Mouse (Mus musculus): ENCODE measurements around the gene Fam47e. TPM values are rescaled to one million over a fixed set of nuclear protein-coding genes. Genes with fewer than 3 reads are reported as not detected.

The Fam47e gene
- polyA plus RNA-seq, 1 experiment from 2014 or later, result not detected

- 88% methylated on average over 4 of the region's 4 CpGs for WGBS
- no peak for ATAC-seq (ENCODE audit: low FRiP score)
- H3K4me3 ChIP-seq (ENCODE audit: low read depth, low read length), result no peak overlapping the region
These were observed 57.9 kb downstream of the Fam47e start for GRCm38 (mm10) chr5:92612756-92613155.

GRCm38 (mm10) chr5:92621883-92622282, 67.0 kb downstream of the Fam47e start:
- ATAC-seq (ENCODE audit: low FRiP score), result no peak
- WGBS, result 83% methylated on average over 5 of the region's 5 CpGs
- no peaks in the 10 kb centered on the region for H3K4me1 ChIP-seq (replicated peaks; ENCODE audit: control insufficient read depth, insufficient read depth, low read length)

More at GRCm38 (mm10) chr5:92612756-92613155, 57.9 kb downstream of the Fam47e start:
- H3K9me3 ChIP-seq (ENCODE audit: control insufficient read depth, low read length), result no peaks in the 10 kb centered on the region
- H3K36me3 ChIP-seq (ENCODE audit: control insufficient read depth, insufficient read depth, low read length), result no peaks in the 10 kb centered on the region
- no peaks in the 10 kb centered on the region for H3K4me1 ChIP-seq (replicated peaks; ENCODE audit: control insufficient read depth, insufficient read depth, low read length)
- H3K9ac ChIP-seq (ENCODE audit: low read depth, low read length), result no peak overlapping the region
- H3K27ac ChIP-seq (ENCODE audit: low read depth, low read length), result no peak overlapping the region
- no peaks in the 10 kb centered on the region for H3K27me3 ChIP-seq (ENCODE audit: control insufficient read depth, insufficient read depth, low read length)
- H3K4me2 ChIP-seq (replicated peaks; ENCODE audit: low read depth, low read length), result no peak overlapping the region
- DNase-seq (ENCODE audit: low spot score), result no peak

GRCm38 (mm10) chr5:92627896-92628295, 73.0 kb downstream of the Fam47e start:
- Histone ChIP-seq H3K27me3 (ENCODE audit: control insufficient read depth, insufficient read depth, low read length) (no peaks in the 10 kb centered on the region), H3K4me3 (ENCODE audit: low read depth, low read length) (no peak overlapping the region), H3K27ac (ENCODE audit: low read depth, low read length) (no peak overlapping the region), H3K9ac (ENCODE audit: low read depth, low read length) (no peak overlapping the region), H3K36me3 (ENCODE audit: control insufficient read depth, insufficient read depth, low read length) (no peaks in the 10 kb centered on the region), H3K4me1 (replicated peaks; ENCODE audit: control insufficient read depth, insufficient read depth, low read length) (no peaks in the 10 kb centered on the region), H3K9me3 (ENCODE audit: control insufficient read depth, low read length) (no peaks in the 10 kb centered on the region), H3K4me2 (replicated peaks; ENCODE audit: low read depth, low read length) (no peak overlapping the region)
- ATAC-seq (ENCODE audit: low FRiP score), result no peak
- 88% methylated on average over 7 of the region's 7 CpGs for WGBS
- no peak for DNase-seq (ENCODE audit: low spot score)

More at GRCm38 (mm10) chr5:92621883-92622282, 67.0 kb downstream of the Fam47e start:
- no peak overlapping the region for H3K27ac ChIP-seq (ENCODE audit: low read depth, low read length)
- no peak for DNase-seq (ENCODE audit: low spot score)
- H3K36me3 ChIP-seq (ENCODE audit: control insufficient read depth, insufficient read depth, low read length), result no peaks in the 10 kb centered on the region
- H3K9ac ChIP-seq (ENCODE audit: low read depth, low read length), result no peak overlapping the region
- H3K4me3 ChIP-seq (ENCODE audit: low read depth, low read length), result no peak overlapping the region
- no peak overlapping the region for H3K4me2 ChIP-seq (replicated peaks; ENCODE audit: low read depth, low read length)
- H3K27me3 ChIP-seq (ENCODE audit: control insufficient read depth, insufficient read depth, low read length), result no peaks in the 10 kb centered on the region
- H3K9me3 ChIP-seq (ENCODE audit: control insufficient read depth, low read length), result no peaks in the 10 kb centered on the region

GRCm38 (mm10) chr5:92633526-92633925, 78.7 kb downstream of the Fam47e start:
- DNase-seq (ENCODE audit: low spot score), result peak; percentile 19
- 68% methylated on average over 4 of the region's 4 CpGs for WGBS
- no peaks in the 10 kb centered on the region for H3K36me3 ChIP-seq (ENCODE audit: control insufficient read depth, insufficient read depth, low read length)
- no peak overlapping the region for H3K4me3 ChIP-seq (ENCODE audit: low read depth, low read length)
- no peak overlapping the region for H3K27ac ChIP-seq (ENCODE audit: low read depth, low read length)
- no peaks in the 10 kb centered on the region for H3K27me3 ChIP-seq (ENCODE audit: control insufficient read depth, insufficient read depth, low read length)
- no peak for ATAC-seq (ENCODE audit: low FRiP score)
- no peaks in the 10 kb centered on the region for H3K4me1 ChIP-seq (replicated peaks; ENCODE audit: control insufficient read depth, insufficient read depth, low read length)
- no peak overlapping the region for H3K4me2 ChIP-seq (replicated peaks; ENCODE audit: low read depth, low read length)
- no peak overlapping the region for H3K9ac ChIP-seq (ENCODE audit: low read depth, low read length)
- no peaks in the 10 kb centered on the region for H3K9me3 ChIP-seq (ENCODE audit: control insufficient read depth, low read length)

GRCm38 (mm10) chr5:92634916-92635315, 80.0 kb downstream of the Fam47e start:
- no peaks in the 10 kb centered on the region for H3K27me3 ChIP-seq (ENCODE audit: control insufficient read depth, insufficient read depth, low read length)
- no peak overlapping the region for H3K4me3 ChIP-seq (ENCODE audit: low read depth, low read length)
- H3K36me3 ChIP-seq (ENCODE audit: control insufficient read depth, insufficient read depth, low read length), result no peaks in the 10 kb centered on the region
- H3K9ac ChIP-seq (ENCODE audit: low read depth, low read length), result no peak overlapping the region
- DNase-seq (ENCODE audit: low spot score) (no peak), ATAC-seq (ENCODE audit: low FRiP score) (no peak)
- no peaks in the 10 kb centered on the region for H3K4me1 ChIP-seq (replicated peaks; ENCODE audit: control insufficient read depth, insufficient read depth, low read length)
- H3K9me3 ChIP-seq (ENCODE audit: control insufficient read depth, low read length), result no peaks in the 10 kb centered on the region
- 85% methylated on average over 3 of the region's 3 CpGs for WGBS
- no peak overlapping the region for H3K4me2 ChIP-seq (replicated peaks; ENCODE audit: low read depth, low read length)
- H3K27ac ChIP-seq (ENCODE audit: low read depth, low read length), result no peak overlapping the region

GRCm38 (mm10) chr5:92635891-92636290, 81.0 kb downstream of the Fam47e start:
- Histone ChIP-seq H3K9ac (ENCODE audit: low read depth, low read length) (no peak overlapping the region), H3K27me3 (ENCODE audit: control insufficient read depth, insufficient read depth, low read length) (no peaks in the 10 kb centered on the region), H3K36me3 (ENCODE audit: control insufficient read depth, insufficient read depth, low read length) (no peaks in the 10 kb centered on the region), H3K4me2 (replicated peaks; ENCODE audit: low read depth, low read length) (no peak overlapping the region), H3K4me1 (replicated peaks; ENCODE audit: control insufficient read depth, insufficient read depth, low read length) (no peaks in the 10 kb centered on the region), H3K4me3 (ENCODE audit: low read depth, low read length) (no peak overlapping the region), H3K9me3 (ENCODE audit: control insufficient read depth, low read length) (no peaks in the 10 kb centered on the region), H3K27ac (ENCODE audit: low read depth, low read length) (no peak overlapping the region)
- ATAC-seq (ENCODE audit: low FRiP score), result no peak
- no peak for DNase-seq (ENCODE audit: low spot score)
- 92% methylated on average over 5 of the region's 5 CpGs for WGBS

GRCm38 (mm10) chr5:92640861-92641260, 86.0 kb downstream of the Fam47e start:
- WGBS, result 82% methylated on average over 3 of the region's 3 CpGs
- Histone ChIP-seq H3K36me3 (ENCODE audit: control insufficient read depth, insufficient read depth, low read length) (no peaks in the 10 kb centered on the region), H3K4me3 (ENCODE audit: low read depth, low read length) (no peak overlapping the region), H3K9ac (ENCODE audit: low read depth, low read length) (no peak overlapping the region), H3K27ac (ENCODE audit: low read depth, low read length) (no peak overlapping the region), H3K4me2 (replicated peaks; ENCODE audit: low read depth, low read length) (no peak overlapping the region), H3K9me3 (ENCODE audit: control insufficient read depth, low read length) (no peaks in the 10 kb centered on the region), H3K4me1 (replicated peaks; ENCODE audit: control insufficient read depth, insufficient read depth, low read length) (no peaks in the 10 kb centered on the region), H3K27me3 (ENCODE audit: control insufficient read depth, insufficient read depth, low read length) (no peaks in the 10 kb centered on the region)
- DNase-seq (ENCODE audit: low spot score) (no peak), ATAC-seq (ENCODE audit: low FRiP score) (no peak)

Other genes starting within 250 kb of the Fam47e start
- 36.3 and 49.1 TPM in 2 replicates for gene Sdad1, start 244.6 kb upstream of the Fam47e start, polyA plus RNA-seq (2014; fragmentation: Nextera tagmentation; extraction: Ambion mirVana)
- gene Cxcl9, start 227.0 kb upstream of the Fam47e start, polyA plus RNA-seq (2014; fragmentation: Nextera tagmentation; extraction: Ambion mirVana), result not detected in 2 replicates
- gene Art3, start 223.2 kb upstream of the Fam47e start, polyA plus RNA-seq (2014; fragmentation: Nextera tagmentation; extraction: Ambion mirVana), result 3.4 and 3.6 TPM in 2 replicates
- 0.57 and 0.71 TPM in 2 replicates for gene Cxcl10, start 206.2 kb upstream of the Fam47e start, polyA plus RNA-seq (2014; fragmentation: Nextera tagmentation; extraction: Ambion mirVana)
- gene Nup54, start 119.8 kb upstream of the Fam47e start, polyA plus RNA-seq (2014; fragmentation: Nextera tagmentation; extraction: Ambion mirVana), result 67.5 and 69.3 TPM in 2 replicates
- gene Scarb2, start 48.2 kb upstream of the Fam47e start, polyA plus RNA-seq (2014; fragmentation: Nextera tagmentation; extraction: Ambion mirVana), result 11.2 and 11.7 TPM in 2 replicates
- 8.3 and 8.7 TPM in 2 replicates for gene Stbd1, start 48.0 kb downstream of the Fam47e start, polyA plus RNA-seq (2014; fragmentation: Nextera tagmentation; extraction: Ambion mirVana)
- gene Ccdc158, start 120.2 kb downstream of the Fam47e start, polyA plus RNA-seq (2014; fragmentation: Nextera tagmentation; extraction: Ambion mirVana), result 0.89 and 1.1 TPM in 2 replicates
- gene Shroom3, start 128.4 kb downstream of the Fam47e start, polyA plus RNA-seq (2014; fragmentation: Nextera tagmentation; extraction: Ambion mirVana), result 4.8 and 6.6 TPM in 2 replicates

Measured in hindbrain, embryonic 11.5 days (tissue).